Mouse (Mus musculus): ENCODE results near the gene Zfp217. TPM values are rescaled to one million over a fixed set of nuclear protein-coding genes. Genes with fewer than 3 reads are reported as not detected.

Zfp217 gene
- polyA plus RNA-seq, 1 experiment from 2014 or later, result 1.7 TPM

DNA sequence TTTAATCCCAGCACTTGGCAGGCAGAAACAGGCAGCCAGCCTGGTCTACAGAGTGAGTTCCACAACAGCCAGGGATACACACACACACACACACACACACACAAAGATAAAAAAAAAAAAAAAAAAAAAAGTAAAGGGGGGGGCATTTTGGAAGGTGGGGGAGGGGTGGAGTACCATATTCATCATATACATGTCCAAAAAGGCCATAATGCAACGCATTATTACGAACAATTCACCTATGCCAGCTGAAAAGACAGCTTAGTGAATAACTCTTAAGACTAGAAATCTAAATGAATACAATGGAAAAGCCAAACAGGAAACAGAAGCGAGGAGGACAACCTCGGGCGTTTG lies 6.8 kb upstream of the Zfp217 start:
- DNase-seq (ENCODE audit: low spot score), result peak; percentile 36
- 14% methylated on average over 5 of the region's 5 CpGs for WGBS
- H3K9me3 ChIP-seq (replicated peaks; ENCODE audit: control insufficient read depth, low read length), result no peaks in the 10 kb centered on the region
- peak overlapping the region; percentile 57 for H3K4me2 ChIP-seq (ENCODE audit: low read length)
- no peak for ATAC-seq
- H3K27me3 ChIP-seq (replicated peaks; ENCODE audit: control insufficient read depth, insufficient read depth, low read length), result no peaks in the 10 kb centered on the region
- H3K36me3 ChIP-seq (ENCODE audit: control insufficient read depth, insufficient read depth, low read length), result no peaks in the 10 kb centered on the region
- H3K4me1 ChIP-seq (ENCODE audit: control insufficient read depth, insufficient read depth, low read length), result peaks cover 15% of the 10 kb centered on the region
- H3K4me3 ChIP-seq (ENCODE audit: low read depth, low read length), result peak overlapping the region; percentile 22; the same call in 1 of the 2 replicates
- peak overlapping the region; percentile 49 for H3K9ac ChIP-seq (ENCODE audit: low read length)
- peak overlapping the region; percentile 52; the same call in 1 of the 2 replicates for H3K27ac ChIP-seq (ENCODE audit: low read depth, low read length)

DNA sequence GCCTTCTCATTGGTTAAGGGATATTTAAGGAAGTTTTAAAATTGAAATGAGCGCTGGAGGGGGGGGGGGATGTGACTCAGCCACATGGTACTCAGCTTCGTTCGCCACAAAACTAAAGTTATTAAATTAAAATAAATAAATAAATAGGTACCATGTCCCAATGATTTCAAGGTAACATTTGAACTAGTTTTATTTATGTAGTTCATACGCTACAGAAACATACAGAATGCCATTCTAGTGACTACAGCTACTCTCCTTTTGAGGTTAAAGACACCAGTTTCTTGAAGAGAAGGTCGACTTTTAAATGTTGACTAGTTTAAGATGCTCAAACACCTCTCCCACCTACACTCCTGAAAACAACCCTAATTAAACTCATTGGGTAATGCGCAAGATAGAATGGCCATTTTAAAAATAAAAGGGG lies 6.4 kb upstream of the Zfp217 start:
- H3K4me1 ChIP-seq (ENCODE audit: control insufficient read depth, insufficient read depth, low read length), result peaks cover 15% of the 10 kb centered on the region
- no peak overlapping the region for H3K27ac ChIP-seq (ENCODE audit: low read depth, low read length)
- no peak for DNase-seq (ENCODE audit: low spot score)
- no peaks in the 10 kb centered on the region for H3K36me3 ChIP-seq (ENCODE audit: control insufficient read depth, insufficient read depth, low read length)
- WGBS, result 27% methylated on average over 6 of the region's 6 CpGs
- H3K27me3 ChIP-seq (replicated peaks; ENCODE audit: control insufficient read depth, insufficient read depth, low read length), result no peaks in the 10 kb centered on the region
- no peak overlapping the region for H3K4me3 ChIP-seq (ENCODE audit: low read depth, low read length)
- H3K4me2 ChIP-seq (ENCODE audit: low read length), result peak overlapping the region; percentile 57
- H3K9ac ChIP-seq (ENCODE audit: low read length), result no peak overlapping the region
- no peaks in the 10 kb centered on the region for H3K9me3 ChIP-seq (replicated peaks; ENCODE audit: control insufficient read depth, low read length)
- no peak for ATAC-seq

DNA sequence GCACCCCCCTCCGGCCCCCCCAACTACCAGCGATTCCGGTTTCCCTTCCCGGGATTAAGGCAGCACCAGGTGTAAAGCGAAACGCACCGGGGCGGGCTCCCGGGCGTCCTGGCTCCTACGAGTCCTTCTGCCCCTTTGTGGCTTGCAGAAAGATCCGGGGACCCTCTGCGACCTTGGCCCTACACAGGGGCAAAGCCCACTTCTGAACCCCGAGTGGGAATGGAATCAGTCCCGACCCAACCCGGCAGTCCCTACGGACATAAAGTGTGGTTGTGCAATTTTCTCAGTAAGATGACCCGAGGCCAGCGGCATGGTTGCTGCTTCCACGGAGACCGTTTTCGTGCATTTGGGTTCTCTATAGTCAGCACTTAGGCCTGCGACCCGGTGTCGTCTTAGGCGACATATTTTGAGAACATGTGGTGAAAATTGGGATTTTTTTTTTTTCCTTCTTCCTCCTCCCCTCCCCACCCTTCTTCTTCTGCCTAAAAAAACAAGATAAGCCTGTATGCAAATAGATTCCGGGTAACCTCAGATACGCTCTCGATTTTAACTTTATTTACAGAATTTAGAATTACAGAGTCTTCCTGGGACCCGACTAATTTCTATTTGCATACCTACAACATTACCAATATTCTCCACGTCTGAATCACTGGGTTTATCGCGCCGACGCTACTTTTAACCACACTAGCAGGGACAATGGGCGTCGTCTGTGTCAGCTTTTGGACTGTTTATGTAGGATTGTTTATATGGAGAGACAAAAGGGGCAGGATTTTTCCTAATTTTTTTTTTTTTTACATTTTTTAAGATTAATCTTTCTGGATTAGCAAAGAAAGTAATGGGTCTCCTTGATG lies 5.7 kb upstream of the Zfp217 start:
- H3K27ac ChIP-seq (ENCODE audit: low read depth, low read length), result no peak overlapping the region
- H3K36me3 ChIP-seq (ENCODE audit: control insufficient read depth, insufficient read depth, low read length), result no peaks in the 10 kb centered on the region
- peak overlapping the region; percentile 25 for H3K4me3 ChIP-seq (ENCODE audit: low read depth, low read length)
- DNase-seq (ENCODE audit: low spot score), result peak; percentile 15
- H3K9ac ChIP-seq (ENCODE audit: low read length), result peak overlapping the region; percentile 46; the same call in 1 of the 2 replicates
- ATAC-seq, result 0 out of 2 replicates have a peak, but pooled peaks have one; percentile 12
- no peaks in the 10 kb centered on the region for H3K27me3 ChIP-seq (replicated peaks; ENCODE audit: control insufficient read depth, insufficient read depth, low read length)
- H3K4me2 ChIP-seq (ENCODE audit: low read length), result peak overlapping the region; percentile 54
- H3K9me3 ChIP-seq (replicated peaks; ENCODE audit: control insufficient read depth, low read length), result no peaks in the 10 kb centered on the region
- WGBS, result 5% methylated on average over 37 of the region's 37 CpGs
- peaks cover 15% of the 10 kb centered on the region for H3K4me1 ChIP-seq (ENCODE audit: control insufficient read depth, insufficient read depth, low read length)

DNA sequence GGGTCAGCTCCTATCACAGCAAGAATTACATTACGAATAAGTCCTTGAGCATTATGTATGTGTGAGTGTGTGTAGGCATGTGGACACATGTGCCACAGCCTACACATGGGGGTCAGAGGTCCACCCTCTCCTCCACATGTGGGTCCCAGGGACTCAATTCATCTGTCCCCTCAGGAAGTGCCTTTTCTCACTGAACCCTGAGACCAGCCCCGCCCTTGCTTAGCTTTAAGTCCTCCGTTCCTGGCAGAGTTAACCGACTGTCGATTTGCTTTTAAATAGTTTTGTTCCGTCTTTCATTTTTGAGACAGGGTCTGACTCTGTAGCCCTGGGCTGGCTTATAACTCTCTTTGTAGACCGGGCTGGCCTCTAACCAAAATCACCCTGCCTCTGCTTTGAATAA lies 5.0 kb upstream of the Zfp217 start:
- H3K9me3 ChIP-seq (replicated peaks; ENCODE audit: control insufficient read depth, low read length), result no peaks in the 10 kb centered on the region
- no peak overlapping the region for H3K9ac ChIP-seq (ENCODE audit: low read length)
- H3K27me3 ChIP-seq (replicated peaks; ENCODE audit: control insufficient read depth, insufficient read depth, low read length), result no peaks in the 10 kb centered on the region
- H3K4me3 ChIP-seq (ENCODE audit: low read depth, low read length), result no peak overlapping the region
- H3K4me1 ChIP-seq (ENCODE audit: control insufficient read depth, insufficient read depth, low read length), result peaks cover 15% of the 10 kb centered on the region
- ATAC-seq (no peak), DNase-seq (ENCODE audit: low spot score) (no peak)
- peak overlapping the region; percentile 54 for H3K4me2 ChIP-seq (ENCODE audit: low read length)
- WGBS, result 29% methylated on average over 7 of the region's 7 CpGs
- no peaks in the 10 kb centered on the region for H3K36me3 ChIP-seq (ENCODE audit: control insufficient read depth, insufficient read depth, low read length)
- H3K27ac ChIP-seq (ENCODE audit: low read depth, low read length), result no peak overlapping the region

DNA sequence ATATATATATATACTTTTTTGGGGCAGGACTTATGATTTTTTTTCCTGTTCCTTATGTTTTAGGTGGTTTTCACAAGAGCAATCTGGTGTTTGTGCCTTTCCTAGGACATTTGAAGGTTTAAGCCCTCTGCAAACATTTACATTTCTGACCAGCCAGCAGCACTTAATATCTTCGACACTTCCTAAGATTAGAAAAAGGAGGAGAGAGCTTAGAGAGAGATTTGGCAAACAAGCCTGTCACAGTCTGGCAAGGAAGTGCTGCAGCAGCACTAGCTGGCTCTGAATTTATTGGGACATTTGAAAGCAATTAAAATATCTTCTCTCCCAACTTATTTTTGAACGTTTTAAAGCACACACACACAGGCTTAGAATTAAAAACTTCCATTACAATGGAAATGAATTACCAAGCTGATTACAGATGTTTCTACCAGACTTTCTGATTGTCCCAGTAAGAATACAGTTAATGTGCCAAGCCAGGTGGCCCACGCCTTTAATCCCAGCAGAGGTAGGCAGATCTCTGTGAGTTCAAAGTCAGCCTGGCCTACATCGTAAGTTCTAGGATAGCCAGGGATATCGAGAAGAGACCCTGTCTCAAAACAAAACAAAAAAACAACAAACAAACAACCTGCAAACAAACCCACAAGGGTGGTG lies 4.3 kb upstream of the Zfp217 start:
- H3K4me2 ChIP-seq (ENCODE audit: low read length), result no peak overlapping the region

DNA sequence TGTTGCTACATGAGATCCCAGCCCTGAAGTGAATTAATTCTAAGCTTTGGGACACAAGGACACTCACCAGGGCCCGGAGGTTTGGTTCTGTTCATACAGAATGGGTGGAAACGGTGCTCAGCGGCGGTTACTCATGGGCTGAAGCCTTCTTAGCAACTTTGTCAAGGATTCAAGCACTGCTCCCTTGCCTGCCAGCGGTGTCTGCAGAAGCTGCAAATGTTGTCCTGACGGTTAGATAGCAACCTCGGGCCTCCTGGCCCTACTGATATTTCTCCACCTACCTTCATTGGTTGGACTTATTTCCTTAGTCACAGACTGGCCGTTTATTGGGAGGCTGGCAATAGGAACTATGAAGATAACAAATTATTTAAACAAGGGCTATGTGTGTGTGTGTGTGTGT lies 3.6 kb upstream of the Zfp217 start:
- Histone ChIP-seq H3K27ac (ENCODE audit: low read depth, low read length) (no peak overlapping the region), H3K27me3 (replicated peaks; ENCODE audit: control insufficient read depth, insufficient read depth, low read length) (no peaks in the 10 kb centered on the region), H3K9me3 (replicated peaks; ENCODE audit: control insufficient read depth, low read length) (no peaks in the 10 kb centered on the region), H3K4me2 (ENCODE audit: low read length) (no peak overlapping the region), H3K4me3 (ENCODE audit: low read depth, low read length) (no peak overlapping the region), H3K36me3 (ENCODE audit: control insufficient read depth, insufficient read depth, low read length) (no peaks in the 10 kb centered on the region), H3K9ac (ENCODE audit: low read length) (no peak overlapping the region), H3K4me1 (ENCODE audit: control insufficient read depth, insufficient read depth, low read length) (peaks cover 15% of the 10 kb centered on the region)
- ATAC-seq (no peak), DNase-seq (ENCODE audit: low spot score) (no peak)
- WGBS, result 81% methylated on average over 8 of the region's 8 CpGs

More for the DNA sequence above, 4.3 kb upstream of the Zfp217 start:
- WGBS, result 66% methylated on average over 5 of the region's 5 CpGs
- no peak overlapping the region for H3K4me3 ChIP-seq (ENCODE audit: low read depth, low read length)
- no peak overlapping the region for H3K27ac ChIP-seq (ENCODE audit: low read depth, low read length)
- no peaks in the 10 kb centered on the region for H3K27me3 ChIP-seq (replicated peaks; ENCODE audit: control insufficient read depth, insufficient read depth, low read length)
- no peaks in the 10 kb centered on the region for H3K9me3 ChIP-seq (replicated peaks; ENCODE audit: control insufficient read depth, low read length)
- H3K9ac ChIP-seq (ENCODE audit: low read length), result no peak overlapping the region
- H3K36me3 ChIP-seq (ENCODE audit: control insufficient read depth, insufficient read depth, low read length), result no peaks in the 10 kb centered on the region
- peaks cover 15% of the 10 kb centered on the region for H3K4me1 ChIP-seq (ENCODE audit: control insufficient read depth, insufficient read depth, low read length)
- DNase-seq (ENCODE audit: low spot score) (peak; percentile 14), ATAC-seq (no peak)

DNA sequence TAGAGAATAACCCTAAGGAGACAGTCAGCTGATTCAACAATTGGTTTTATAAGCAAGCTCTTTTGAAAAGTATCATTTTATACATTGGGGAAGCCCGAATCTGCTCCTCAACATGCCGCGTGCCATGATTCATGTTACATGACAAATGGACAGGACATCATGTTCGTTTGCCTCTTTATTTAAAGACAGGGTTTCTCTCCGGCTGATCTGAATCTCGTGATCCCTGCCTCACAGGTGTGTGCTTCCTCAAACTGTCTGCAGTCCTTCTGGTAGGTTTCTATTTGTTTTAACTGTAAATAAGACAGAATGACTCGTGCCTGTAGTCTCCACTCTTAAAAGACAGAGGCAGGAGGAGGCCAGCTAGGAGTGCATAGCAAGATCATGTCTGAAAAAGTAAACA lies 925 bp upstream of the Zfp217 start:
- ATAC-seq (no peak), DNase-seq (ENCODE audit: low spot score) (no peak)
- no peak overlapping the region for H3K4me2 ChIP-seq (ENCODE audit: low read length)
- no peaks in the 10 kb centered on the region for H3K36me3 ChIP-seq (ENCODE audit: control insufficient read depth, insufficient read depth, low read length)
- H3K9ac ChIP-seq (ENCODE audit: low read length), result no peak overlapping the region
- peaks cover 6% of the 10 kb centered on the region; the same call in 1 of the 2 replicates for H3K4me1 ChIP-seq (ENCODE audit: control insufficient read depth, insufficient read depth, low read length)
- H3K27me3 ChIP-seq (replicated peaks; ENCODE audit: control insufficient read depth, insufficient read depth, low read length), result no peaks in the 10 kb centered on the region
- no peaks in the 10 kb centered on the region for H3K9me3 ChIP-seq (replicated peaks; ENCODE audit: control insufficient read depth, low read length)
- WGBS, result 81% methylated on average over 7 of the region's 7 CpGs
- no peak overlapping the region for H3K27ac ChIP-seq (ENCODE audit: low read depth, low read length)
- no peak overlapping the region for H3K4me3 ChIP-seq (ENCODE audit: low read depth, low read length)

DNA sequence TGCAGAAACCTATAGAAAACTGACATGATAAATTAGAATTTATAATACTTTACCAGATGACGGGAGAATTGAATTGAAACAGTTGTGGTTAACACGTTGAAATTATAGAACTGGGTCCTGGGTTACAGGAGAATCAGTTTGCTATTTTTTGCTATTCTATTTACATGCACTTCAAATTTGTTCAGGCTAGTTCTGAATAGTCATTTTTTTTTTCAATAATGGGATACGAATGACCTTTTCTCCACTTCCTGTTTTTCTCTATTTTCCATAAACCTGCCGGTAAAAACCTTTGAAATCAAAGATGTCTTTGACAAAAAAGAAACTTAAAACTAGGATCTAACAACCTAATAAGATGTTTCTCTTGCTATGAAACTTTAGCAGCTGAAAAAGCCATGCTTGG lies 733 bp downstream of the Zfp217 start:
- no peaks in the 10 kb centered on the region for H3K4me1 ChIP-seq (ENCODE audit: control insufficient read depth, insufficient read depth, low read length)
- H3K9me3 ChIP-seq (replicated peaks; ENCODE audit: control insufficient read depth, low read length), result no peaks in the 10 kb centered on the region
- ATAC-seq, result no peak
- no peaks in the 10 kb centered on the region for H3K36me3 ChIP-seq (ENCODE audit: control insufficient read depth, insufficient read depth, low read length)
- H3K4me3 ChIP-seq (ENCODE audit: low read depth, low read length), result no peak overlapping the region
- 84% methylated on average over 4 of the region's 4 CpGs for WGBS
- no peak overlapping the region for H3K4me2 ChIP-seq (ENCODE audit: low read length)
- DNase-seq (ENCODE audit: low spot score), result no peak
- H3K27me3 ChIP-seq (replicated peaks; ENCODE audit: control insufficient read depth, insufficient read depth, low read length), result no peaks in the 10 kb centered on the region
- no peak overlapping the region for H3K9ac ChIP-seq (ENCODE audit: low read length)
- no peak overlapping the region for H3K27ac ChIP-seq (ENCODE audit: low read depth, low read length)

DNA sequence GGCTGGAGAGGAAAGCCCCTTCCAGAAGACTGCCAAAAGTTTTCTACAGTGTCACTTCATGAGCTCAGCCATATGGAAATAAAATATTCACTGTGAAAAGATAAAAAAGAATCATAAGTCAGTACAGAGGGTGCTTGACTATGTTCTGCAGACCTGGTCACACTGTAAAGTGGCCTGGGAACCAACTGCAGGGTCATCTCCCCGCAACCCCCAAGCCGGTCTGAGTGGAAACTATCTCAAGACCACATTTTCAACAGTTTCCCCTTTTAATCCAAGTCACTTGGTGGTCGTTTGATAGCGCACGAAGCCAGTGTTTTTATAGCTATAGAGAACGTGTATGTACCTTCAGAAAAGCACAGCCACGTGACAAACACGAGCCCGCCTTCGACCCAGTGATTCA lies 3.6 kb downstream of the Zfp217 start:
- no peak overlapping the region for H3K4me3 ChIP-seq (ENCODE audit: low read depth, low read length)
- no peak overlapping the region for H3K4me2 ChIP-seq (ENCODE audit: low read length)
- no peak overlapping the region for H3K9ac ChIP-seq (ENCODE audit: low read length)
- WGBS, result 94% methylated on average over 10 of the region's 10 CpGs
- no peaks in the 10 kb centered on the region for H3K4me1 ChIP-seq (ENCODE audit: control insufficient read depth, insufficient read depth, low read length)
- DNase-seq (ENCODE audit: low spot score) (no peak), ATAC-seq (no peak)
- no peaks in the 10 kb centered on the region for H3K36me3 ChIP-seq (ENCODE audit: control insufficient read depth, insufficient read depth, low read length)
- no peak overlapping the region for H3K27ac ChIP-seq (ENCODE audit: low read depth, low read length)
- no peaks in the 10 kb centered on the region for H3K9me3 ChIP-seq (replicated peaks; ENCODE audit: control insufficient read depth, low read length)
- H3K27me3 ChIP-seq (replicated peaks; ENCODE audit: control insufficient read depth, insufficient read depth, low read length), result no peaks in the 10 kb centered on the region

All from forebrain, embryonic 14.5 days (tissue).